In genomic region chr13:8272158-8272945, GRCm38 (mm10) we compare ENCODE assay signal across 19 mouse cellular contexts.
DNase-seq lines count a peak whose midpoint lies in the region; ATAC-seq and TF ChIP-seq lines count a peak whose summit lies in the region.
"Had no signal": no experiment of that assay in that cellular context is flagged by ENCODE, and none has a peak within 500 bp of the region (broad histone marks: within the 10 kb centered on the region; RNA-seq: fewer than 3 reads in every experiment).

No protein-coding gene starts in this region.

- H3K27ac ChIP-seq in lung, embryonic 14.5 days (ENCODE audit: low read depth): no peak overlapping the region
- H3K27ac ChIP-seq in kidney, embryonic 14.5 days (ENCODE audit: low read depth, low read length): no peak overlapping the region
- H3K27ac ChIP-seq: embryonic facial prominence, embryonic 15.5 days; kidney, postnatal 0 days; liver, embryonic 13.5 days; midbrain, embryonic 15.5 days; neural tube, embryonic 12.5 days had no signal

- ATAC-seq in lung, embryonic 14.5 days (ENCODE audit: insufficient read depth): peak; percentile 70; the same call in 1 of the 2 replicates
- ATAC-seq in kidney, embryonic 14.5 days (ENCODE audit: low FRiP score, low TSS enrichment): no peak
- ATAC-seq in megakaryocyte, adult 5-6 weeks (ENCODE audit: poor library complexity, severe bottlenecking): no peak
- ATAC-seq: forebrain, embryonic 16.5 days; midbrain, embryonic 15.5 days had no signal

- H3K9me3 ChIP-seq in lung, embryonic 14.5 days (ENCODE audit: low read depth, low read length): no peaks in the 10 kb centered on the region
- 0 out of 2 replicates have a peak, but pooled peaks cover 2% of the 10 kb centered on the region for H3K9me3 ChIP-seq in kidney, embryonic 14.5 days (ENCODE audit: control insufficient read depth, low read length)
- H3K9me3 ChIP-seq: embryonic facial prominence, embryonic 15.5 days; heart, embryonic 12.5 days; liver, embryonic 13.5 days; midbrain, embryonic 15.5 days; neural tube, embryonic 12.5 days had no signal

- no peaks in the 10 kb centered on the region for H3K4me1 ChIP-seq in lung, embryonic 14.5 days (ENCODE audit: insufficient read depth)
- H3K4me1 ChIP-seq in kidney, embryonic 14.5 days (ENCODE audit: control insufficient read depth, insufficient read depth, low read length): no peaks in the 10 kb centered on the region
- H3K4me1 ChIP-seq: embryonic facial prominence, embryonic 15.5 days; heart, embryonic 12.5 days; liver, embryonic 13.5 days; midbrain, embryonic 15.5 days; neural tube, embryonic 12.5 days had no signal

- H3K4me2 ChIP-seq in lung, embryonic 14.5 days: no peak overlapping the region
- H3K4me2 ChIP-seq in kidney, embryonic 14.5 days (replicated peaks; ENCODE audit: low read depth, low read length): no peak overlapping the region
- H3K4me2 ChIP-seq: embryonic facial prominence, embryonic 15.5 days; heart, embryonic 12.5 days; liver, embryonic 13.5 days; midbrain, embryonic 15.5 days; neural tube, embryonic 12.5 days had no signal

- H3K4me3 ChIP-seq in lung, embryonic 14.5 days (ENCODE audit: low read depth, low read length): no peak overlapping the region
- no peak overlapping the region for H3K4me3 ChIP-seq in kidney, embryonic 14.5 days (ENCODE audit: low read length)
- H3K4me3 ChIP-seq: embryonic facial prominence, embryonic 15.5 days; heart, embryonic 12.5 days; liver, embryonic 13.5 days; midbrain, embryonic 15.5 days; neural tube, embryonic 12.5 days had no signal

- H3K9ac ChIP-seq in lung, embryonic 14.5 days: no peak overlapping the region
- H3K9ac ChIP-seq in kidney, embryonic 14.5 days (ENCODE audit: low read depth, low read length): no peak overlapping the region
- H3K9ac ChIP-seq: embryonic facial prominence, embryonic 15.5 days; heart, embryonic 12.5 days; liver, embryonic 13.5 days; midbrain, embryonic 15.5 days; neural tube, embryonic 12.5 days had no signal

- no peak for TF ChIP-seq CTCF in lung, embryonic 14.5 days (IDR thresholded peaks at IDR 0.05; ENCODE audit: low read depth)

- H3K27me3 ChIP-seq in lung, embryonic 14.5 days (ENCODE audit: insufficient read depth, low read length): no peaks in the 10 kb centered on the region
- no peaks in the 10 kb centered on the region for H3K27me3 ChIP-seq in kidney, embryonic 14.5 days (ENCODE audit: control insufficient read depth, insufficient read depth, low read length)
- H3K27me3 ChIP-seq: CH12.LX; embryonic facial prominence, embryonic 15.5 days; heart, embryonic 12.5 days; liver, embryonic 13.5 days; midbrain, embryonic 15.5 days; neural tube, embryonic 12.5 days had no signal

- no peaks in the 10 kb centered on the region for H3K36me3 ChIP-seq in lung, embryonic 14.5 days (ENCODE audit: insufficient read depth)
- H3K36me3 ChIP-seq in kidney, embryonic 14.5 days (ENCODE audit: control insufficient read depth, insufficient read depth, low read length): no peaks in the 10 kb centered on the region
- H3K36me3 ChIP-seq: embryonic facial prominence, embryonic 15.5 days; heart, embryonic 12.5 days; liver, embryonic 13.5 days; midbrain, embryonic 15.5 days; neural tube, embryonic 12.5 days had no signal

- WGBS in lung, embryonic 14.5 days: 61% methylated on average over 4 of the region's 4 CpGs
- 81% methylated on average over 4 of the region's 4 CpGs for WGBS in kidney, embryonic 14.5 days

- DNase-seq in lung, embryonic 14.5 days: peak; percentile 29
- DNase-seq in lung, postnatal 25 days (ENCODE audit: low spot score): no peak
- peak; percentile 74 for DNase-seq in cerebellum, adult 11-12 months
- peak; percentile 91 to 94 for DNase-seq in cerebellum, postnatal 10 days
- peak; percentile 9 to 38 for DNase-seq in lung, postnatal 4 days
- DNase-seq: adrenal gland, adult 2 months; gastrocnemius, postnatal 10 days; liver, embryonic 13.5 days; retina, postnatal 1 day; thymus, postnatal 36 days had no signal
